Mouse (Mus musculus) kidney, postnatal 36 days (tissue): ENCODE measurements around the gene Fbxl18.
A peak's percentile ranks its signal among the peaks of the same experiment; 100 is the strongest.
"Not testable (repeated sequence)": the region's sequence is repeated elsewhere in the genome, so short reads cannot be mapped to it uniquely, and the experiment has no call there.

Experiments used
- DNase-seq, 2 experiments: peaks; one replicate each; pipeline ENCODE4 v3.0.0; 2021 to 2022; ENCODE audit warnings: mixed read lengths in 2 of 2

The Fbxl18 gene

GRCm38 (mm10) chr5:142899057-142899601 is 3.9 kb upstream of the Fbxl18 start:
- DNase-seq, result no peak

- DNase-seq, result no peak
These were observed 3.1 kb upstream of the Fbxl18 start for GRCm38 (mm10) chr5:142898316-142898715.

GRCm38 (mm10) chr5:142897568-142898248 is 2.5 kb upstream of the Fbxl18 start:
- no peak for DNase-seq

- DNase-seq, result no peak
These were observed 1.5 kb upstream of the Fbxl18 start for GRCm38 (mm10) chr5:142896713-142897112.

- no peak for DNase-seq
These were observed 971 bp upstream of the Fbxl18 start for GRCm38 (mm10) chr5:142896192-142896591.

- no peak for DNase-seq
These were observed 3.8 kb downstream of the Fbxl18 start for GRCm38 (mm10) chr5:142891396-142891795.

GRCm38 (mm10) chr5:142887533-142887932 is 7.7 kb downstream of the Fbxl18 start:
- not testable (repeated sequence) for DNase-seq

- no peak for DNase-seq
These were observed 8.5 kb downstream of the Fbxl18 start for GRCm38 (mm10) chr5:142886761-142887160.

- no peak for DNase-seq
These were observed 9.0 kb downstream of the Fbxl18 start for GRCm38 (mm10) chr5:142886181-142886580.

GRCm38 (mm10) chr5:142882471-142882870 is 12.8 kb downstream of the Fbxl18 start:
- no peak for DNase-seq

- DNase-seq, result peak; percentile 55 to 66
These were observed 13.3 kb downstream of the Fbxl18 start for GRCm38 (mm10) chr5:142881936-142882335.

- peak; percentile 68 to 85 for DNase-seq
These were observed 14.3 kb downstream of the Fbxl18 start for GRCm38 (mm10) chr5:142880806-142881516.

- no peak for DNase-seq
These were observed 15.0 kb downstream of the Fbxl18 start for GRCm38 (mm10) chr5:142880246-142880645.

GRCm38 (mm10) chr5:142879318-142880175 is 15.7 kb downstream of the Fbxl18 start:
- DNase-seq, result peak; percentile 82 to 90

GRCm38 (mm10) chr5:142878570-142878969 is 16.7 kb downstream of the Fbxl18 start:
- no peak for DNase-seq

- peak; percentile 76 to 91 for DNase-seq
These were observed 17.6 kb downstream of the Fbxl18 start for GRCm38 (mm10) chr5:142877337-142878280.

GRCm38 (mm10) chr5:142876896-142877295 is 18.3 kb downstream of the Fbxl18 start:
- DNase-seq, result no peak

- no peak for DNase-seq
These were observed 19.7 kb downstream of the Fbxl18 start for GRCm38 (mm10) chr5:142875513-142875905.

- DNase-seq, result peak in 1 of 2 experiments; percentile 34
These were observed 20.3 kb downstream of the Fbxl18 start for GRCm38 (mm10) chr5:142874791-142875512.

- no peak for DNase-seq
These were observed 21.5 kb downstream of the Fbxl18 start for GRCm38 (mm10) chr5:142873718-142874117.

- no peak for DNase-seq
These were observed 23.5 kb downstream of the Fbxl18 start for GRCm38 (mm10) chr5:142871765-142872164.
